ENCODE assay signal across 8 mouse cellular contexts in the genomic region with DNA sequence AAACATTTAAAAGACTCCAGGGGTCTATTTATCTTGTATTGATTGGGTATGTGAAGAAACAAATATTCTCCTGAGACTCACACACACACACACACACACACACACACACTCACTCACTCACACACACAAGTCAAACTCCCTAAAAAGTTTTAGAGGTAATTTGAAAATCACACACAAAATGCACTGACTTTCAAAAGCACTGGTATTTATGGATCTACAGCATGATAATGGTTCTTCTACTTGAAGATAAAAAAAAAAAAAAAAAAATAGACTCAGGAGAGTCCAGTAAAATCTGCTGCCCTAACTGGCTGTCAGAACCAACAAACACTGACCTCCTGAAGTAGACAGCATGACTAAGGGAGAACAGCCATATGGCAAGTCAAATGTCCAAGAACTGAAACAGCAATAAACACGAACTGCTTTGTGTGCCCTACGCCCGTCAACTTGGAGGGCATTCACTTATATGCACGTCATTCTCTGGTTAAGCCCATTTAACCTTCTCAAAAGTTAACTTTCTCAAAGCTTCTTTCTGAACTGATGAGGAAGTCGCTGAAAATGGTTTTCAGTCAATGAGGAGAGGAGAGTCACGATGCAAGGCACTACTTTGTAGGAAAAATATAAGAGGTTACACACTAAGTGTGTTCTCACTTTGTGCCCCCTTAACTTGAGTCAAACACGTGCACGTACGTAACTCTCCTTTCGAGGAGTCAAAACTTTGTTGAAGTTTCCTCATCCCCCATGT. TPM values are rescaled to one million over a fixed set of nuclear protein-coding genes. Genes with fewer than 3 reads are reported as not detected.
DNase-seq lines count a peak whose midpoint lies in the region; ATAC-seq lines count a peak whose summit lies in the region.

No protein-coding gene starts in this region.

- H3K4me3 ChIP-seq in kidney, embryonic 15.5 days (replicated peaks), result peak overlapping the region; percentile 69
- H3K4me3 ChIP-seq in hindbrain, embryonic 10.5 days, result peak overlapping the region; percentile 81
- peak overlapping the region; percentile 84 for H3K4me3 ChIP-seq in midbrain, embryonic 12.5 days

- peak overlapping the region; percentile 67 for H3K4me2 ChIP-seq in kidney, embryonic 15.5 days
- H3K4me2 ChIP-seq in midbrain, embryonic 12.5 days (replicated peaks), result peak overlapping the region; percentile 86

- 33% methylated on average over 10 of the region's 10 CpGs for WGBS in kidney, embryonic 15.5 days
- WGBS in hindbrain, embryonic 10.5 days, result 61% methylated on average over 10 of the region's 10 CpGs
- 60% methylated on average over 10 of the region's 10 CpGs for WGBS in midbrain, embryonic 12.5 days

- peak overlapping the region; percentile 65 for H3K9ac ChIP-seq in kidney, embryonic 15.5 days
- peak overlapping the region; percentile 81; the same call in 1 of the 2 replicates for H3K9ac ChIP-seq in midbrain, embryonic 12.5 days (replicated peaks)

- peaks cover 17% of the 10 kb centered on the region for H3K4me1 ChIP-seq in kidney, embryonic 15.5 days
- peaks cover 28% of the 10 kb centered on the region for H3K4me1 ChIP-seq in hindbrain, embryonic 10.5 days (replicated peaks)
- peaks cover 17% of the 10 kb centered on the region for H3K4me1 ChIP-seq in midbrain, embryonic 12.5 days

- ATAC-seq in kidney, embryonic 15.5 days (replicated peaks; ENCODE audit: low FRiP score), result no peak
- no peak for ATAC-seq in midbrain, embryonic 12.5 days (ENCODE audit: low FRiP score, low read depth)

- no peak for DNase-seq in kidney, adult 11 months
- peak; percentile 44 for DNase-seq in MEL-GATA-1-ER (ENCODE audit: extremely low read depth, low read depth)
- no peak for DNase-seq in hindbrain, embryonic 10.5 days (ENCODE audit: low spot score)
- DNase-seq in spleen, adult 18-20 months, result no peak
- no peak for DNase-seq in cerebellum, adult 9-10 months
- DNase-seq in cerebellum, postnatal 25 days, result no peak

- H3K27ac ChIP-seq in kidney, embryonic 15.5 days, result peak overlapping the region; percentile 61
- H3K27ac ChIP-seq in hindbrain, embryonic 10.5 days, result no peak overlapping the region
- no peak overlapping the region for H3K27ac ChIP-seq in midbrain, embryonic 12.5 days (replicated peaks)

- no peaks in the 10 kb centered on the region for H3K27me3 ChIP-seq in kidney, embryonic 15.5 days
- no peaks in the 10 kb centered on the region for H3K27me3 ChIP-seq in hindbrain, embryonic 10.5 days (ENCODE audit: insufficient read depth, poor library complexity, severe bottlenecking)
- H3K27me3 ChIP-seq in midbrain, embryonic 12.5 days, result no peaks in the 10 kb centered on the region; the same call in 1 of the 2 replicates

- H3K9me3 ChIP-seq in kidney, embryonic 15.5 days (replicated peaks), result no peaks in the 10 kb centered on the region
- no peaks in the 10 kb centered on the region for H3K9me3 ChIP-seq in hindbrain, embryonic 10.5 days
- H3K9me3 ChIP-seq in midbrain, embryonic 12.5 days, result no peaks in the 10 kb centered on the region

- H3K36me3 ChIP-seq in kidney, embryonic 15.5 days, result no peaks in the 10 kb centered on the region
- H3K36me3 ChIP-seq in hindbrain, embryonic 10.5 days, result no peaks in the 10 kb centered on the region
- no peaks in the 10 kb centered on the region for H3K36me3 ChIP-seq in midbrain, embryonic 12.5 days

RNA-seq across cellular contexts. Expression of gene Kif16b, which starts 1.0 kb away (rescaled TPM):
- 15.1 and 17.0 TPM in 2 replicates for polyA plus RNA-seq in kidney, embryonic 15.5 days (2015; fragmentation: Nextera tagmentation; extraction: Ambion mirVana)
- 4.2 and 6.8 TPM in 2 replicates for polyA plus RNA-seq in hindbrain, embryonic 10.5 days (2016; fragmentation: Nextera tagmentation; extraction: Ambion mirVana)
- polyA plus RNA-seq in midbrain, embryonic 12.5 days (2016; fragmentation: Nextera tagmentation; extraction: Ambion mirVana), result 7.3 and 7.6 TPM in 2 replicates
